Mouse (Mus musculus) adrenal gland, postnatal 36 days (tissue): ENCODE measurements around the gene Prr23a3. TPM values are rescaled to one million over a fixed set of nuclear protein-coding genes. Genes with fewer than 3 reads are reported as not detected.
A peak's percentile ranks its signal among the peaks of the same experiment; 100 is the strongest.

ENCODE experiments used
- DNase-seq, 2 experiments: peaks; one replicate each; pipeline ENCODE4 v3.0.0; 2021; ENCODE audit warnings: mixed read lengths in 1 of 2
- long read RNA-seq, 2 experiments: library from polyadenylated mRNA; stranded (forward); transcript quantifications; one replicate each; pipeline ENCODE4 v2.0.0; 2021; ENCODE audit warnings: borderline sequencing depth in 2 of 2
- total RNA-seq, 2 experiments: library from RNA; stranded (reverse); gene quantifications; 2 replicates each; pipeline ENCODE4 v1.2.3; 2021

Gene Prr23a3
- total RNA-seq, result not detected
- long read RNA-seq, experiment 1, result 0 reads
- long read RNA-seq, experiment 2, result 0 reads

- DNase-seq, result no peak
Measured at GRCm38 (mm10) chr9:98864571-98864970, at the start of gene Prr23a3. TSS of gene Prr23a3 (plus strand) at chr9:98864767.

GRCm38 (mm10) chr9:98816066-98816465, 48.5 kb upstream of the Prr23a3 start:
- DNase-seq, result no peak

- DNase-seq, result peak; percentile 30 to 37
Measured at GRCm38 (mm10) chr9:98817592-98817991, 47.0 kb upstream of the Prr23a3 start.

GRCm38 (mm10) chr9:98818971-98819370, 45.6 kb upstream of the Prr23a3 start:
- DNase-seq, result no peak

GRCm38 (mm10) chr9:98819481-98819880, 45.1 kb upstream of the Prr23a3 start:
- DNase-seq, result no peak

GRCm38 (mm10) chr9:98820461-98820860, 44.1 kb upstream of the Prr23a3 start:
- DNase-seq, result no peak

- no peak for DNase-seq
Measured at GRCm38 (mm10) chr9:98821067-98821466, 43.5 kb upstream of the Prr23a3 start.

- DNase-seq, result no peak
Measured at GRCm38 (mm10) chr9:98823805-98824204, 40.8 kb upstream of the Prr23a3 start.

- no peak for DNase-seq
Measured at GRCm38 (mm10) chr9:98829508-98829907, 35.1 kb upstream of the Prr23a3 start.

- DNase-seq, result no peak
Measured at GRCm38 (mm10) chr9:98837537-98838074, 27.0 kb upstream of the Prr23a3 start.

GRCm38 (mm10) chr9:98842117-98842516, 22.4 kb upstream of the Prr23a3 start, which contains the start of gene Prr23a1:
TSS of gene Prr23a1 (plus strand) at chr9:98842503.
- no peak for DNase-seq

- no peak for DNase-seq
Measured at GRCm38 (mm10) chr9:98856210-98856609, 8.4 kb upstream of the Prr23a3 start, which contains the start of gene Prr23a2. TSS of gene Prr23a2 (plus strand) at chr9:98856494.

- peak; percentile 8 to 17 for DNase-seq
Measured at GRCm38 (mm10) chr9:98863463-98863862, 1.1 kb upstream of the Prr23a3 start.

GRCm38 (mm10) chr9:98901486-98901885, 36.9 kb downstream of the Prr23a3 start:
- DNase-seq, result no peak

GRCm38 (mm10) chr9:98902819-98903218, 38.3 kb downstream of the Prr23a3 start, which contains the start of gene 7420426K07Rik:
TSS of gene 7420426K07Rik (plus strand) at chr9:98903119.
- no peak for DNase-seq

Other genes with a start within 250 kb of the Prr23a3 start
- gene Prr23a1, start 22.3 kb upstream of the Prr23a3 start, total RNA-seq, result not detected
- gene Prr23a2, start 8.3 kb upstream of the Prr23a3 start, total RNA-seq, result not detected
- gene 7420426K07Rik, start 38.4 kb downstream of the Prr23a3 start, total RNA-seq, result not detected
- gene Foxl2, start 90.5 kb downstream of the Prr23a3 start, total RNA-seq, result not detected
- 10 to 100 TPM; 18.3 to 24.9 TPM for gene Faim, start 121.6 kb downstream of the Prr23a3 start, total RNA-seq
- not detected for gene Gm1123, start 170.9 kb downstream of the Prr23a3 start, total RNA-seq